Mouse (Mus musculus) forebrain, embryonic 14.5 days (tissue): ENCODE data around the gene Mcoln1. TPM values are rescaled to one million over a fixed set of nuclear protein-coding genes. Genes with fewer than 3 reads are reported as not detected.

Experiments
- ATAC-seq: fragments of 200-750 bp; cut with Nextera tagmentation; 2 replicates; pipeline ENCODE4 v1.8.0; 2017; ENCODE audit warnings: mild to moderate bottlenecking, moderate library complexity
- DNase-seq: peaks from one replicate; pipeline ENCODE4 v3.0.0-alpha.2; 2015; ENCODE audit warnings: low spot score
- H3K27ac ChIP-seq: fragments of 300-500 bp; sonication (generic); 2 replicates; pipeline ENCODE4 v1.5.1; 2014; ENCODE audit warnings: low read depth, mild to moderate bottlenecking, control low read depth, low read length, moderate library complexity
- H3K27me3 ChIP-seq: fragments of 300-500 bp; sonication (generic); replicated peaks from 2 replicates; pipeline ENCODE4 v1.6.1; 2014; ENCODE audit warnings: low read length, control low read depth, mixed read lengths; ENCODE audit not compliant: control insufficient read depth, insufficient read depth
- H3K36me3 ChIP-seq: fragments of 300-500 bp; sonication (generic); 2 replicates; pipeline ENCODE4 v1.6.1; 2014; ENCODE audit warnings: low read length, control low read depth; ENCODE audit not compliant: control insufficient read depth, insufficient read depth
- H3K4me1 ChIP-seq: fragments of 300-500 bp; sonication (generic); 2 replicates; pipeline ENCODE4 v1.6.1; 2014; ENCODE audit warnings: antibody characterized with exemption, low read length, control low read depth; ENCODE audit not compliant: control insufficient read depth, insufficient read depth
- H3K4me2 ChIP-seq: fragments of 300-500 bp; sonication (generic); 2 replicates; pipeline ENCODE4 v1.6.1; 2014; ENCODE audit warnings: mild to moderate bottlenecking, control low read depth, low read length
- H3K4me3 ChIP-seq: fragments of 300-500 bp; sonication (generic); 2 replicates; pipeline ENCODE4 v1.5.1; 2014; ENCODE audit warnings: low read depth, low read length, control low read depth
- H3K9ac ChIP-seq: fragments of 300-500 bp; sonication (generic); 2 replicates; pipeline ENCODE4 v1.6.1; 2014; ENCODE audit warnings: mild to moderate bottlenecking, low read length, control low read depth, moderate library complexity
- H3K9me3 ChIP-seq: fragments of 300-500 bp; sonication (generic); replicated peaks from 2 replicates; pipeline ENCODE4 v1.6.1; 2016; ENCODE audit warnings: low read length, control low read depth, mixed read lengths; ENCODE audit not compliant: control insufficient read depth
- WGBS: fragments of 180-500 bp; shearing (Covaris S2); extraction: QIAGEN DNeasy Blood & Tissue Kit; methylation state at CpG from one replicate; pipeline ENCODE4 v1.1.7; 2014; 5-methylcytosine and 5-hydroxymethylcytosine counted together
- polyA plus RNA-seq: library from polyadenylated mRNA; unstranded; fragments of >200 nt; fragmentation: Nextera tagmentation; extraction: Ambion mirVana; gene quantifications from 2 replicates; pipeline ENCODE4 v1.2.1, GENCODE M21; 2014

Gene Mcoln1
- 50.5 and 52.2 TPM in 2 replicates for polyA plus RNA-seq

DNA sequence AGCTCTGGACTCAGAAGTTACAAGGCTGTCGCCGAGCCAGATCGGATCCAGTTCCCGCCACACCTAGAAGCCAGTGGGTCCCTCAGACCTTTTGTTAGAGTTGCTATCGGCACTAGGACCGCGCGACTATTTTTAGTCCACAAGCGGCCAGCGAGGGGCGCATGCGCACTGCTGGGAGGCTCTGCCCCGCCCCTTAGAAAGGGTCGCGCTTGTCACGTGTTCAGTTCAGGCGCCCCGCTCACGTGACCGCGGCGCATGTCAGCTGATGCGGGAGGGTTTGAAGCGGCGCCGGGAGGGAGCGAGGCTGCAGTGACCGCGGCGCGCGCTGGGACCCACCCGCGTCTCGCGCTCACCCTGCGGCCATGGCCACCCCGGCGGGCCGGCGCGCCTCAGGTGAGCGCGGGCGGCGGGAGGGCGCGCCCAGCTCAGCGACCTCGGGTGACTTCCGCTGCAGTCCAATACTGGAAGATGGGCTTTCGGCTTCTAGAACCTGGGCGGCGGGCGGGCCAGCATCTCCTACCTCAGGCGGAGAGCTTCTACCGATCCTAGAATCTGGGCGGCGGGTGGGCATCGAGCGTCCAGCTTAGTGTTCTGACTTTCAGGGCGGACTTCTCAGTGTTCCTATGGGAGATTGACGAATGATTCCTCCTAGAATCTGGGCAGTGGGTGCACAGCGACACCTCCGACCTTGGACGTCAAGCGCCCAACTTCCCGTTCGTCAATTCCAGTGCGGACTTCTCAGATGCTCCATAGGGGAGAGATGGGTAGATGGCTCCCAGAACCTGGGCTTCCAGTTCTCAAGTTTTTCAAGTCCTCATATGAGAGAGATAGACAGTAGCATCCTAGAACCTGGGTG lies at the start of gene Mcoln1:
Mcoln1 (plus strand) TSS at position 223 of the 856 bp plus-strand sequence.
- H3K27ac ChIP-seq = peak within 1 kb of the TSS; percentile 85
- peak within 1 kb of the TSS; percentile 81 for H3K4me3 ChIP-seq
- peaks cover 27% of the 10 kb centered on the region for H3K36me3 ChIP-seq
- ATAC-seq = peak; percentile 92
- peak within 1 kb of the TSS; percentile 92 for H3K4me2 ChIP-seq
- H3K9ac ChIP-seq = peak within 1 kb of the TSS; percentile 90
- peak; percentile 99 for DNase-seq
- no peaks in the 10 kb centered on the region for H3K27me3 ChIP-seq
- H3K9me3 ChIP-seq = no peaks in the 10 kb centered on the region
- 0% methylated on average over 70 of the region's 70 CpGs for WGBS
- peaks cover 9% of the 10 kb centered on the region for H3K4me1 ChIP-seq

DNA sequence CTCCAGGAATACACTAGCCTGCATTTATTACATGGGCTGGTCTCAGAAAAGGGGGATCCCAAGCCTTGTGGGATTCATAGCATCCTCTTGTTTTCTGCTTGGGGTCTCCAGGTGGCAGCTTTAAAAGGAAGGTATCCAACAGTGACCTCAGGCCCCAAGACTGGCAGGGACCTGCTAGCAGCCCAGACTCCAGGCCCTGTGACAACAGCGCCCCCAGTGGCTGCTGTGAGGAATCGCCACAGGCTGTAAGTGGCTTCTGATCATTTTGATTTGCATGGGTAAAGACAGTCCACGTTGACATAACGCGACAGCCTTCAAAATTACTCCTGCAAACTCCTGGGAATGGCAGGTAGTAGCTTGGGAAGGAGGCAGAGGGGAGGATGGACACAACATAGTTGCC lies 49.6 kb upstream of the Mcoln1 start:
- Histone ChIP-seq H3K4me2 (no peak overlapping the region), H3K4me1 (no peaks in the 10 kb centered on the region), H3K27ac (no peak overlapping the region), H3K36me3 (peaks cover 92% of the 10 kb centered on the region), H3K9ac (no peak overlapping the region), H3K9me3 (no peaks in the 10 kb centered on the region), H3K27me3 (no peaks in the 10 kb centered on the region), H3K4me3 (no peak overlapping the region)
- WGBS = 30% methylated on average over 5 of the region's 5 CpGs
- ATAC-seq = peak; percentile 58; the same call in 1 of the 2 replicates
- peak; percentile 67 for DNase-seq

DNA sequence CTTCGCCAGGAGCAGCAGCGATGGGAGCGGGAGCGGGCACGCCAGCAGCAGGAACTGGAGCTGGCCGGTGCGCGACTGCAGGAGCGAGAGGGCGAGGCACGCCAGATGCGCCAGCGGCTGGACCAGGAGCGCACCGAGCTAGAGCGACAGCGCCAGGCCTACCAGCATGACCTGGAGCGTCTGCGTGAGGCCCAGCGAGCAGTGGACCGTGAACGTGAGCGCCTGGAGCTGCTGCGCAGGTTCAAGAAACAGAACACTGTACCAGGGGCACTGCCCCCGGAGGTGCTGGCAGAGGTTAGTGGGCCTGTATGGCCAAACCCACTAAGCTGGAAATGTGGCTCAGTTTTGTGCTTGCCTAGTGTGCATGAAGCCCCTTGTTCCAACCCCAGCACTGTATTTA lies 48.3 kb upstream of the Mcoln1 start:
- WGBS = 97% methylated on average over 25 of the region's 25 CpGs
- DNase-seq = no peak
- ATAC-seq = no peak
- Histone ChIP-seq H3K4me1 (no peaks in the 10 kb centered on the region), H3K36me3 (peaks cover 95% of the 10 kb centered on the region), H3K27me3 (no peaks in the 10 kb centered on the region), H3K4me3 (no peak overlapping the region), H3K4me2 (no peak overlapping the region), H3K9me3 (no peaks in the 10 kb centered on the region), H3K9ac (no peak overlapping the region), H3K27ac (no peak overlapping the region)

DNA sequence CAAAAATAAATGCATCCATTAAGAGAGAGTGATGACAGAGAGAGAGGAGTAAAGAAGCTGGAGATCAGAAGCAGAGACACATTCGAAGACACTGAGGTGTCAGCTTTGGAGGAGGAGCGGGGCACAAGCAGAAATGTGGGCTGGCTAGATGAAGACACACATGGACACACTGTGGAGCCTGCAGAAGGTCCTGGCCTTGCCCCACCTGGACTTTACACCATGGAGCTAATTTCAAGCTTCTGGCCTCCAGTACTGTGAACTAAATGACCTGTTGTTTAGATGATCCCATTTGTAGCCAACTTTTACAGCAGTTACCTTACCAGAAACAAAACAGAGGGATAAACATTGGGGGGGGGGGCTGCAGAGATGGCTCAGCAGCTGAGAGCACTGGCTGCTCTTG lies 37.0 kb upstream of the Mcoln1 start:
- Histone ChIP-seq H3K4me1 (0 out of 2 replicates have a peak, but pooled peaks cover 2% of the 10 kb centered on the region), H3K27me3 (no peaks in the 10 kb centered on the region), H3K27ac (no peak overlapping the region), H3K9ac (no peak overlapping the region), H3K9me3 (no peaks in the 10 kb centered on the region), H3K4me2 (no peak overlapping the region), H3K36me3 (peaks cover 3% of the 10 kb centered on the region), H3K4me3 (no peak overlapping the region)
- WGBS = 82% methylated on average over 2 of the region's 2 CpGs
- ATAC-seq (no peak), DNase-seq (no peak)

GRCm38 (mm10) chr8:3464309-3464708 lies 35.9 kb upstream of the Mcoln1 start:
- Histone ChIP-seq H3K4me3 (no peak overlapping the region), H3K9ac (no peak overlapping the region), H3K4me2 (no peak overlapping the region), H3K9me3 (no peaks in the 10 kb centered on the region), H3K4me1 (0 out of 2 replicates have a peak, but pooled peaks cover 3% of the 10 kb centered on the region), H3K27ac (no peak overlapping the region), H3K27me3 (no peaks in the 10 kb centered on the region), H3K36me3 (peaks cover 3% of the 10 kb centered on the region; the same call in 1 of the 2 replicates)
- WGBS = 52% methylated on average over 5 of the region's 5 CpGs
- DNase-seq (peak; percentile 65), ATAC-seq (no peak)

DNA sequence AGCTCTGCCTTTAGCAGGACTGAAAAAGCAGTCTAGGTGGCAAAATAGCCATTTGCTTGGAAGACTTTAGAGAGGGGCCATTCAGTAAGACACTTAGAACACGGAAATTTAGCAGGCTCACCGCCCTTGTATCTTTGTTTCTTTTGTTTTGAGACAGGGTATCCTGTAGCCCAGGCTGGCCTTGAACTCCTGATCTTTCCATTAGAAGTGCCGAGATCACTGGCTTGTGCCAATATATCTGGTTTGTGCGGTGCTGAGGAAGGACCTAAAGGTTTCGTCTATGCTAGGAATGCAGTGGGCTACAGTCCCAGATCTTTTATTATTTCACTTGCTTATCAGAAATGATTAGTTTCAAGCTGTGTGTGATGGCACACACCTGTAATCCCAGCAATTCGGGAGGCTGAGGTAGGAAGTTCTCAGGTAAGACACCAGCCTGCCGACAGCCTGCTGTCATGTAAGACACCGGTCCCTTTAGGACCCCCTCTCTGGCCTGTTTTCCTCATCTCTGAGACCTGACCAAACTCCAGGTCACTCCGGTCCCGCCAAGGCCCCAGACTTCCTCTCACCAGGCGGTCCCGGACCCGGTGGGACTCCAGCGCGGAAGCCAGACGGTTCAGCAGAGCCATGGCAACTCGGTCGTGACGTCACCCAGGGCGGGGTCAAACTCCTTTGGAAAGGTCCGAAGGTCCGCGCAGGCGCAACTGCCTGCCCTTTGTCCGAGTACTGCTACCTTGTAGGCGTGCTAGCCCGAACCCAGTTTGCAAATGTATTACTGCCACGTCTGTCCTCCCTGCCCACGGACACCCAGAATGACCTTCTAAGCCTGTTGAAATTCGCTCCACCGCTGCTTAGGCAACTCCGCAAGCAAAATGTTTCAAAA lies 33.0 kb upstream of the Mcoln1 start, which contains the start of gene Pex11g:
Pex11g (minus strand) TSS at position 675 of the 880 bp plus-strand sequence.
- Histone ChIP-seq H3K9ac (peak within 1 kb of the TSS; percentile 62), H3K36me3 (no peaks in the 10 kb centered on the region), H3K4me1 (0 out of 2 replicates have a peak, but pooled peaks cover 3% of the 10 kb centered on the region), H3K27me3 (no peaks in the 10 kb centered on the region), H3K4me2 (peak within 1 kb of the TSS; percentile 61), H3K4me3 (peak within 1 kb of the TSS; percentile 38), H3K9me3 (no peaks in the 10 kb centered on the region), H3K27ac (peak within 1 kb of the TSS; percentile 48; the same call in 1 of the 2 replicates)
- WGBS = 9% methylated on average over 32 of the region's 32 CpGs
- DNase-seq (peak; percentile 97), ATAC-seq (peak; percentile 92)

DNA sequence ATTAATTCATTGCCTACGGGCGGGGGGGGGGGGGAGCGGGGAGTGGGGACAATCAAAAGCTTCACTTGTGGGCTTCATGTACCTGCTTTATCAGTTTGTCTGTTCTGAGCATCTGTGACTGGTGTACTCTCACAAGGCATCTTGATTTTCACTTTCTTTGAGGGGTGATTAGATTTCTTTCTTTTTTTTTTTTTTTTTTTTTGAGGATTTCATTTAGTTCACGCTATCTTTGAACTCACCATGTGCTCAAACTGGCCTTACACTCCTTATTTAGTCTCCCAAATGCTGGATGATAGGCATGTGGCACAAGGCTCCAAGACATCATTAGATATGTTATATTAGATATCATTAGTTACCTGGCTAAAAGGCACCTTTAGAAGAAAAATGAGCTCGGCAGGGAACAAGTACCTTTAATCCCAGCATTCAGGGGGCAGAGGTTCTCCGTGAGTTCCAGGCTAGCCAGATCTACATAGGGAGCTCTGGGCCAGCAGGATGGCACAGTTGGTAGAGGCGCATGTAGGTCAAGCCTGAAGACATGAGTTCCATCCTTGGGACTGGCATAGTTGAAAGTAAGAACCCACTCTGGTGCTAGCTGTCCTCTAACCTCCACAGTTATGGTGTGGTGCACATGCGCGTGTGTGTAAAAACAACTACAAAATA lies 32.2 kb upstream of the Mcoln1 start:
- 49% methylated on average over 9 of the region's 9 CpGs for WGBS
- H3K4me3 ChIP-seq = peak overlapping the region; percentile 38
- no peak for DNase-seq
- no peaks in the 10 kb centered on the region for H3K36me3 ChIP-seq
- H3K27me3 ChIP-seq = no peaks in the 10 kb centered on the region
- peak overlapping the region; percentile 48; the same call in 1 of the 2 replicates for H3K27ac ChIP-seq
- peak overlapping the region; percentile 62 for H3K9ac ChIP-seq
- peak overlapping the region; percentile 61 for H3K4me2 ChIP-seq
- no peak; the same call in 1 of the 2 replicates for ATAC-seq
- 0 out of 2 replicates have a peak, but pooled peaks cover 3% of the 10 kb centered on the region for H3K4me1 ChIP-seq
- H3K9me3 ChIP-seq = no peaks in the 10 kb centered on the region

DNA sequence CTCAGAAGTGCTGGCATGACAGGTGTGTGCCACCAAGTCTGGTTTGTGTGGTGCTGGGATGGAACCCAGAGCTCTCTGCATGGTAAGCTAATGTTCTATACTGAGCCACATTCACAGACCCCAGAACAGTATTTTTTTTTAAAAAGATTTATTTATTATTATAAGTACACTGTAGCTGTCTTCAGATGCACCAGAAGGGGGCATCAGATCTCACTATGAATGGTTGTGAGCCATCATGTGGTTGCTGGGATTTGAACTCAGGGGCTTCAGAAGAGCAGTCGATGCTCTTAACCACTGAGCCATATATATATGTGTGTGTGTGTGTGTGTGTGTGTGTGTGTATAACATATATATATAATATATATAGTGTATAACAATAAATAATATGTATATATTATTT lies 31.4 kb upstream of the Mcoln1 start:
- H3K9ac ChIP-seq = no peak overlapping the region
- ATAC-seq (no peak), DNase-seq (no peak)
- WGBS = 97% methylated on average over 1 of the region's 1 CpGs
- 0 out of 2 replicates have a peak, but pooled peaks cover 3% of the 10 kb centered on the region for H3K4me1 ChIP-seq
- no peak overlapping the region for H3K27ac ChIP-seq
- no peaks in the 10 kb centered on the region for H3K36me3 ChIP-seq
- H3K4me3 ChIP-seq = no peak overlapping the region
- no peaks in the 10 kb centered on the region for H3K9me3 ChIP-seq
- H3K4me2 ChIP-seq = no peak overlapping the region
- H3K27me3 ChIP-seq = no peaks in the 10 kb centered on the region
